Mouse (Mus musculus) large intestine, adult 2 months (tissue): ENCODE results near the gene Hspa12b. TPM values are rescaled to one million over a fixed set of nuclear protein-coding genes. Genes with fewer than 3 reads are reported as not detected.
A peak's percentile ranks its signal among the peaks of the same experiment; 100 is the strongest.

Experiments used
- DNase-seq: peaks from one replicate; pipeline ENCODE4 v3.0.0-alpha.2; 2012; ENCODE audit warnings: low read depth, low spot score
- WGBS: fragments of 180-500 bp; shearing (Covaris S2); methylation state at CpG from one replicate; pipeline ENCODE4 v1.1.7; 2018; 5-methylcytosine and 5-hydroxymethylcytosine counted together
- polyA plus RNA-seq: library from polyadenylated mRNA; depleted of rRNA; stranded (reverse); fragments of >200 nt; gene quantifications from 2 replicates; pipeline ENCODE4 v1.2.3, GENCODE M21; 2012

Hspa12b gene
- polyA plus RNA-seq, 1 experiment, result 2.0 TPM

DNA sequence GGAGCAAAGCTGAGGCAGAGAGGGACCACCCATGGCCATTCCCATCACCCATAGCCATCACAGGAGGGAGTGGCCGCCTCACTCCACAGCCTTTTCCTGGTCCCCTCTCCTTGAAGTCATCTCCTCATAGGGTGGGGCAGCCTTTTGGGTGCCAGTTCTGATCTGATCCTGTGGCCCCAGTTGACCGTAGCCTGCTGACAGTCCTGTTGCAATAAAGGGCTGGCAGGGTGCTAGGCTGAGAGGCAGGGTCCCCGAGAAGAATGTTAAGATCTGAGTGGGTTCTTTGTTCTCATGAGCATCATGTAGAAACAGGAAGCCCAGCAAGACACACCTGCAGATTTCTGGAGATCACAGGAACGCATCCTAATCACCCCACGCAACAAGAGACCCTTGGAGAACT lies 1.1 kb downstream of the Hspa12b start:
- no peak for DNase-seq
- 75% methylated on average over 5 of the region's 5 CpGs for WGBS

DNA sequence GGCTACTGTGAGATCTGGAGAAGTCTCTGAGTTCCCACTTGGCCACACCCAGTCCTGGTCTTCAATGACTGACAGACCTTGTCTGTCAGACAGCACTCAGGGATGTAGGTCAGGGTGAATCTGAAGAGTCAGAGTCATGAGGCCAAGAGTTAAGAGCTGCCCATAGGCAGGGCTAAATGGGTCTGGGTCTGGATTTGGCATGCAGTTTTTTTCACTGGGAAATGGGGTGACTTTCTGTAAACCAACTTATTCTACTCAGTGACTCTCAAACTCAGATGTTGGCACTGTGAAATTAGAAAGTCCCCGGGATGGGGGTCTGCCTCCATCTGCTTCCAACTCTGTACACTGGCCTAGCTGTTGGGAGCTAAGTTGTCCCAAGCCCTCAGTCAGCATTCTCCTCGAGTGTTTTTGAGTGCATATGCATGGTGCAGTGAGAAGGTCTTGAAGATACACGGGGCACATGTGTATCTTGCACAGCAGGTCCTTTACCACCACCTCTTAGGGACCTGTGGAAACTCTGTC lies 1.6 kb downstream of the Hspa12b start:
- WGBS, result 74% methylated on average over 3 of the region's 3 CpGs

DNA sequence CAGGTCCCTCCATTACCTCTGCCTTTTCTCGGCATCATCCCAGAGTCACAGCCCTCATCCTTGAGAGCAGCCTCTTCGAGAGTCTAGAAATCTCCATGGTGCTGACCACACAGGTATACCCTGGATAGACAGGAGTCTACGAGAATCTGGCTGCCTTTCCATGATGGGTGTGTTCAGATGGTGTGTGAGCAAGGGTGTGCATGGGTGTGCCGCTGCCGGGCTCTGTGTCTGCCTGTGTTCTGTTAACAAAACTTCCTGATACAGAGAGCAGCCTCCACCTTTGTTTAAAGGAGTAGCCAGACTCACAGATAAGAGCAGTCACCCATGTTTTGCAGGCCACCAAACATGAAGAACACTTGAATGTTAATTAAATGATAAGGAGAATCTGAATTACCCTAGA lies 2.8 kb downstream of the Hspa12b start:
- DNase-seq, result peak; percentile 58
- 29% methylated on average over 5 of the region's 5 CpGs for WGBS

More for the DNA sequence above, 1.6 kb downstream of the Hspa12b start:
- DNase-seq, result no peak

DNA sequence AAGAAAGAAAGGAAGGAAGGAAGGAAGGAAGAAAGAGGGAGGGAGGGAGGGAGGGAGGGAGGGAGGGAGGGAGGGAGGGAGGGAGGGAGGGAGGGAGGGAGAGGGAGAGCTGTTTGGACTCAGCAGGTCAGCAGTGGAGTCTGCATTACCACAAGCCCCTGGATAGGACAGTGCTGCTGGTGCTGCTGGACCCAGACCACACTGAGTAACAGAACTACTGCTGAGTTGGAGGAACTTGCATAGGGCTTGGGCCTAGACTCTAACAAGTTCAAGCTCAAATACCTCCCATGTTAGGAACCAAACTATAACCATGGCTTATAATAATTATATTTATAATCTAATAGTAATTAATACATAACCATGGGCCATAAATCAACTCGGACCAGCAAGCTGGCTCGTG lies 3.8 kb downstream of the Hspa12b start:
- WGBS, result 91% methylated on average over 2 of the region's 2 CpGs
- no peak for DNase-seq

DNA sequence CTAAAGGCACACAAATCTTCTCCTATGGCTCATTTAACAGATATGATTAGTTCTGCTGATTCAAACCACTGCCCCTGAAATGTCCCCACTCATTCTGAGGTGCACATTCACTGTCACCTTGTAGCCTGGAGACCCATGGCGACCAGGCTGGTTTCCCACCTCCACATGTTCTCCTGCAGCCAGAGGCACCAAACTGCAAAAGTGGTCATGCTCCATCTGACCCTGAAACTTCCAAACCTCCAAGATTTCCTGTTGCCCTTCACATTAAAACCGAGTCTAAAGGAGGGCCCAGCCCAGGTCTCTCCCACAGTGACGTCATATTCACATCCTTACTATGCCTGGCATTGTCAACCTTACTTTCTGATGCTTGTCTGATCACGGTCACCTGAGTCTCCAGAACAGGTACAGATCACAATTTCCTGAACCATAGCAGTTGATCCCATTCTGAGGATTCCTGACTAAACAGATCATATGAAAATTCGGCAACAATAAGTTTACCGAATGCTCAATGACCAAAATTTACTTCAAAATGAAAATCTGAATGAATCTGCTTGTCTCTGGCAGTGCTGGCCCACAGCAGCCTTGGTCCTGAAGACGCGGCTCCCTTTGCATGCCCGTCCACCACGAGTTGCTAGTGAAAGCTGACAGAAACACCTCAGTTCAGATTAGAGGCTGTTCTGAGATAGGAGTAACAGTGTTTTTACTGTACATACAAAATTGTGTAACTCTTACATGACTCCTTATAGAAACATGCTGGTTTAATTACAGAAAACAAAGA lies 5.2 kb downstream of the Hspa12b start:
- DNase-seq, result no peak
- WGBS, result 79% methylated on average over 10 of the region's 10 CpGs

DNA sequence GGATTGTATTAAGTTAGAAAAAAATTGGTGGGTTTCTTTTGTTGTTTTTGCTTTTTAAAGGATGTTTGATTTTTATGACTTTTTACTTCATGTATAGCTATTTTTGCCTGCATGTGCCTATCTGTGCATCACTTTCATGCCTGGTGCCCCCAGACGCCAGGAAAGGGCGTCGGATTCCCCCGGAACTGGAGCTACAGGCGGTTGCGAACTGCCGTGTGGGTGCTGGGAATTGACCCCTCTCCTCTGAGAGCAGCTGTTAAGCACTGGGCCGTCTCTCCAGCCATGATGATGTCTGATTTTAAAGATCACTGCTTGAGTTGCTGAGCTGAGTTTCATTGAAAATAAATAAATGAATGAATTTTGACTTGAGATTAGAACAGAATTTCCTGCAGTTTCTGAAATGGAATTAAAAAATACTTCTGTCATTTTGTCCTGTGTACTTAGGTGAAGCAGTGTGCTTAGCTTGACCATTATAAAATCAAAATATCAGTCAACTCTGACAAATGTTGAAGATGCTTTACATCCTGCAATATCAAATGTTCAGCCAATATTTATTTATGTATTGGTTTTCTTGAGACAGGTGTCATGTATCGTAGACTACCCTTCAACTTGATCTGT lies 6.0 kb downstream of the Hspa12b start, which contains the start of gene Gm11037:
Gene Gm11037, plus strand, starts transcription at position 568 of the 618 bp plus-strand sequence.
- 89% methylated on average over 9 of the region's 9 CpGs for WGBS
- no peak for DNase-seq

DNA sequence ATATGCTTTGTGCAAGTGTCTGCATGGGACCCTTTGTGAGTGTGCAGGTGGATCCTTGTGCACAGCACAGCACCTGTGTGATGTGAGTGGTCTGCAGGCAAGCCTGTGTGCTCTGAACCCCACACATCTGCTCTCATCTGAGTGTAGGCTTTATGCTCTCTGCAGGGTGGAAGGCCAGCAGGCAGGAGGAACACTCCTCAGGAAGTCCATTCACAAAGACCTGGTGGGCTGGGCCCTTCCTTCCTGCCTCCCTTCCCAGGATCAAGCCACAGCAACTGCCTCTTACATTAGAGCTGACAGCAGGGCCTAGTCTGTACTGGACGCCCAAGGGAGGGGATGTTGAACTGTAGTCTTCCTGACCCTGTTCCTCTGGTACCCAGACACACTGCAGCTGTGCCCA lies 7.3 kb downstream of the Hspa12b start:
- DNase-seq, result no peak
- 65% methylated on average over 1 of the region's 1 CpGs for WGBS

DNA sequence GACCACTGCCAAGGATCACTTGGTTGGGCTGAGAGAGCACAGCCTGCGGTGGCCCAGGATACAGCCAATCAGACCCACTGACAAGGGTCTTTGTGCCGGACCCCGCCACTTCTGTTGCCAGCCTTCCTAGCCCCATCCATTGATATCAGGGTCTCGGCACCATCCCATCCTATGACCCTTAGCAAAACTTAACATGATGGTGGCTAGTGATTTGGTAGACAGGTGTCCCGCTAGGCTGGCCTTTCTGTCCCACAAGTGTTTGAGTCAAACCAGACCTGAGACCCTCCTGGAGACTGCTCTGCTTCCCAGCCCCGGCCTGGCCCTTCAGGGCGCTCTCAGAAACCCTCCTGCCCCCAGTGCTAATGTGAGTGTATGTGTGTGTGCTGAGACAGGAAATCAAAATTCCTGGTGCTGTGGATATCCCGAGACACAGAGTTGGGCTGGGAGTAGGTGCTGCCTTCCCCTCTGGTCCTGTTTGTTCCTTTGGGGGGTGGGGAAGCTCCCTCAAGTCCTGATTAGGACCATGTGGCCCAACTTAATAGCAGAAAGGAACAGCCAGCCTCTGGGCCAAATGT lies 7.8 kb downstream of the Hspa12b start:
- no peak for DNase-seq
- 85% methylated on average over 8 of the region's 8 CpGs for WGBS

DNA sequence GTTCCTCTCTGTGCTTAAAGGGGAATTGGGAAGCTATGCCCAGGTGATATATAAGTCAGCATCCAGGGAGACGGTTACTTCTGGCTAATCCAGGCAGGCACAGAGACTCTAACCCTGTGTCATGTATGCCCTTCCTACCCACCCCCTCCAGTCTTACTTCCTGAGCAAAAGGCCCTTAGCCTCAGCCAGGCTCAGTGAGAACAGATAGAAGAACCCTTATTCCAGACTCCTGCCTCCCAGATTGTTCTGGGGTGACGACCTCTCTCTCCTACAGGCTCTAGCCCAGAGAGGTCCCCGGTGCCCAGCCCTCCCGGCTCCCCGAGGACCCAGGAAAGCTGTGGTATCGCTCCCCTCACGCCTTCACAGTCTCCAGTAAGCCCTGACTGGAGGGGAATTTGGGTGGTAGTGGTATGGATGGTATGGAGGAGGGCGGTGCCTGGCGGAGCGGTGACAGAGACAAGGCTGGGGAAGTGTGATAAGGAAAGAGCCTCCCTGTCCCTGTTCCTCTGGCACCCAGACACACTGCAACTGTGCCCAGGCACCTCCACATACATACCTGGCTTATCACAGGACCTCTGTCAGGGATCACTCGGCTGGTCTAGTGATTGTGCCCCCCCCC lies 8.6 kb downstream of the Hspa12b start:
- DNase-seq, result no peak
- 83% methylated on average over 11 of the region's 11 CpGs for WGBS

DNA sequence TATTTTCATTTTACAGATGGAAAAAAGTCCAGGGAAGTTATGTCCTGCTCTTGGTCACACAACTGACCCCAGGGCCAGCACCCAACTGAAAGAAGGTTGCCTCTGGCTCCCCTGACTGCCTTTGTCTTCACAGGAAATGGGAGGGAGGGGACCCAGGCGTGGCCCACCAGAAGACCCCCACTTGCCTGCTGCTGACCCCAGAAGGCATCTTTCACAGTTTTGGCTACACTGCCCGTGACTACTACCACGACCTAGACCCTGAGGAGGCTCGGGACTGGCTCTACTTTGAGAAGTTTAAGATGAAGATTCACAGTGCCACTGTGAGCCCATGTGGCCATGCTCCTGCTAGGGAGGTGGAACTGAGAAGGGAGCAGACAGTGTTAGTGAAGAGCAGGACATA lies 11.2 kb downstream of the Hspa12b start:
- WGBS, result 92% methylated on average over 4 of the region's 4 CpGs
- DNase-seq, result no peak

DNA sequence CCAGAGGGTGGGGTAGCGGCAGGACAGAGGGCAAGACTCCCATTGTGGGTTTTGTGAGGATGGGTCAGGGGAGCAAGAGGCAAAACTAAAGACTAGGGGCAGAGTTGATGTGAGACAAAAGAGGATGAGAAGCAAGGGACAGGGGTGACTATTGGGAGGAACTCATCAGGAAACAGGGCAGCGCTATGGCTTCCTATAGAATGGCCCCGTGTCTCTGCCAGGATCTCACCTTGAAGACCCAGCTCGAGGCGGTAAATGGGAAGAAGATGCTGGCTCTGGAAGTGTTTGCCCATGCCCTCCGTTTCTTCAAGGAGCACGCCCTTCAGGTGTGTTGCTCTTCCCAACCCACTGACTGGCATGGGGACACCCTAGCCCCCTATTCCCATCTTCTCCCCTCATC lies 11.7 kb downstream of the Hspa12b start:
- 84% methylated on average over 7 of the region's 7 CpGs for WGBS
- no peak for DNase-seq

DNA sequence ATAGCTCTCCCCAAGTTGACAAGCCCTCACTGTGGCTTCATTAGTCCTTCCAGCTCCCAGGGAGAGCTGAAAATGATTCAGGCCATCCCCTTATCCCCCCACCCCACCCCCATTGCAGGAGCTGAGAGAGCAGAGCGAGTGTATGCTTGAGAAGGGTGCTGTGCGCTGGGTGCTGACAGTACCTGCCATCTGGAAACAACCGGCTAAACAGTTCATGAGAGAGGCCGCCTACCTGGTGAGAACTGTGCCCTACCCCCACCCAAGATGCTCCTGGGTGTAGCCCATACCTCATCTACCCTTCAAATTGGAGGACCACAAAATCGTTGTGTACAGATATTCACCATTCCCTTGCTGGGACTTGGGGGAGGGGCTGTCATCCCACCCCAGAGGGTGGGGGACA lies 12.2 kb downstream of the Hspa12b start:
- no peak for DNase-seq
- WGBS, result 90% methylated on average over 5 of the region's 5 CpGs

DNA sequence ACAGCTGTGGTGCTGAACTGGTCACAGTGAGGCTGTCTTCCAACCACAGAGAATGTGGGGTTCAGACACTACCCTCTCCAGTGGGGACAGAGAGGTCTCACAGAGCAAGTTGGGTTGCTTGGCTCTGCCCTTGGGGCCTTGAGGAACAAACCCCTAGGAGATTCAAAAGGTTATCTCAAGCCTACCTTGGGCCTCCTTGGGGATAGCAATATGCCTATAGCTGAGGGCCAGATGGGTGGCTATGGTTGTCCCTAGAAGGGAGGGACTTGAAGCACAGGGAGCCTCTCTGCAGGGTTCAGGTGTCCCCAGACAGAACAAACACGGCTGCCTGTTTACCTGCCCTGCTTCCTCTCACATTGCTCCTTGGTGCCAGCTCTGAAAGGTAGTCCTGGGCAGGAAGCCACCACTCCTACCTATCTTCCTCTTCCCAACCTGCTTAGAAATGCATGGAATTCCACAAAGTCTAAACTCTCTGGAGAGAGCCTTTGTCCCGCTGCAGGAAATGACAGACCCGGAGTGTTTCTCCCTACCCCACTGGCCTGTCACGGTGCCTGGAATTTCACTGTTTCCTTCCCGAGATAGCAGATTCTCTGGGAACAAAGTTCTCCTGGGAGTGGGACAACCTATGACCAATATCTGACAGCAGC lies 12.9 kb downstream of the Hspa12b start:
- no peak for DNase-seq
- 21% methylated on average over 5 of the region's 5 CpGs for WGBS

DNA sequence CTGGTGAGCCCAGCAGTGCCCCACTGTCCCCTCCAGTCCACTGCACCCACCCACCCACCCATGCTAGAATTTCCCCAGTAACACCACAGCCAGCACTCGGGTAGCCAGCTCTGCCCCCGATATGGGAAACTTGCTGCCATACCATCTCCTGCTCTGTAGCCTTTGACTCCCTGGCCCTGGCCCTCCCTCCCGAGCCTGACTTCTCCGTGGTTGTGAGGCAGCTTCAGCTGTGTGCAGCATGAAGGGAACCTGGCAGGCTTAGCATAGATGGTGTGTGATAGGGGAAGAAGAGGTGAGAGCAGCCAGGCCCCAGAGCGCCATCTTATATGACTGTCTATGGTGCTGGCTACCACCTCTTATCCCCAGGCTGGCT lies 13.4 kb downstream of the Hspa12b start:
- no peak for DNase-seq
- 68% methylated on average over 5 of the region's 5 CpGs for WGBS

DNA sequence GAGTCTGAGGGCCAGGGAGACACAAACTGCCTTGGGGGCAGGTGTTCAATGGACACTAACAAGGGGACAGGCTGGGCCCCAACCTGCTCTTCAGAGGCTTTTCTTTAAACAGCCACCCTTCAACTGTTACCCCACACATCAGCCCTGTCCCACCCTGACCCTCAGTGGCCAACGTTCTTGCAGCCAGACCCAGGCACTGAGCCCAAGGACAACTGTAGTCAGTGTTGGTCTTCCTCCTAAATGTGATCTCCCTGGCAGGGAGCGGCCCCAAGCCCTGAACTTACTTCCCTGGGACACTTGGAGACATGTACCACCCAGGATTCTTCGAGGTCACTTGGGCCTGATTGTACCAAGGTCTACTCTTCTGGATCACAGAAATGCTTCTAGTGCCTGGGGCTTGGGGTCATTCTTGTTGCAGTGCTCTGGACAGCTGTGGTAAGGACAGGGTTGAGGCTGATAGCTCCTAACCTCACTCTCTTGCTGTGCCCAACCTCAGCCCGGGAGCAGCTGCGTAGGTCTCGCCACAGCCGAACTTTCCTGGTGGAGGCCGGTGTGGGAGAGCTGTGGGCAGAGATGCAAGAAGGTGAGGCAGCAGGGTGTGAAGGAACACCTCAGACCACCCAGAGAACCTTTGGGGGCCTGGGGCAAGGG lies 14.4 kb downstream of the Hspa12b start:
- 84% methylated on average over 8 of the region's 8 CpGs for WGBS
- no peak for DNase-seq

DNA sequence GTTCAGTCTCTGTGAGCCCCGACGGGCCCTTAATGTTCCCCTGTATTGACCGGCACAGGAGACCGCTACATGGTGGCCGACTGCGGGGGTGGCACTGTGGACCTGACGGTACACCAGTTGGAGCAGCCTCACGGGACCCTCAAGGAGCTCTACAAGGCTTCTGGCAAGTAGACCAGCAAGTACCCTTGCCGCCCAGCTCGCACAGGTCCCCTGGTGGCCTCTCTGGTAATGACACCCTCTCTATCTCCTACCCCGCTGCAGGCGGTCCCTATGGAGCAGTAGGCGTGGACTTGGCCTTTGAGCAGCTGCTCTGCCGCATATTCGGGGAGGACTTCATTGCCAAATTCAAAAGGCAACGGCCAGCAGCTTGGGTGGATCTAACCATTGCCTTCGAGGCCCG lies 15.5 kb downstream of the Hspa12b start:
- WGBS, result 33% methylated on average over 18 of the region's 18 CpGs
- DNase-seq, result no peak

DNA sequence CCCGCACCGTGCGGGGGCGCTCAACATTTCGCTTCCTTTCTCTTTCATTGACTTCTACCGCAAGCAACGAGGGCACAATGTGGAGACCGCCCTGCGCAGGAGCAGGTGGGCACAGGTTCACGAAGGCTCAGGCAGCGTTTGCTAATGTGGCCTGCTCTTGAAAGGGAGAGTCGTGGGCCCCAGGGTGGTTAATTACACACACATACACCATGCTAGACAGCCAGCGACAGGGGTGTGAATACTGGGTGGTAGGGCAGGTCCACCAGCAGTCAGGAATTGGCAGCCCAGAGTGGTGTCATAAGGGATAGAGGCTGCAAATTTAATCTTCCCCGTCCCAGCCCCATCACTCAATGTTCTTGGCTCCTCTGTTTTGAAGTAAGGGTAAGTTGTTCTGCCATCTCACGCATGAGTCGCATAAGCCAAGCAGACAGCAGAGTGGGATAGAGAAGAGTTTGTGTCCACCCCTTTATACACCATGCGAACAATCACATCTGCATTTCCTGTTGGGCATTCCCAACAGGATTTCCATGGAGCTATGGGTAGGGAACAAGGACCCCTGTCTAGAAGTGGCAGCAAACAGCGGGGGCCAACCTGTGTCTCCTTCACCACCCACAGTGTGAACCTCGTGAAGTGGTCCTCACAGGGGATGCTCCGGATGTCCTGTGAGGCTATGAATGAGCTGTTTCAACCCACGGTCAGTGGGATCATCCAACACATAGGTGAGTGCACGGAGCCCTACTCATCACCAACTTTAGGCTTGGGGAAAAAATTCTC lies 16.1 kb downstream of the Hspa12b start:
- 70% methylated on average over 22 of the region's 22 CpGs for WGBS
- DNase-seq, result no peak

DNA sequence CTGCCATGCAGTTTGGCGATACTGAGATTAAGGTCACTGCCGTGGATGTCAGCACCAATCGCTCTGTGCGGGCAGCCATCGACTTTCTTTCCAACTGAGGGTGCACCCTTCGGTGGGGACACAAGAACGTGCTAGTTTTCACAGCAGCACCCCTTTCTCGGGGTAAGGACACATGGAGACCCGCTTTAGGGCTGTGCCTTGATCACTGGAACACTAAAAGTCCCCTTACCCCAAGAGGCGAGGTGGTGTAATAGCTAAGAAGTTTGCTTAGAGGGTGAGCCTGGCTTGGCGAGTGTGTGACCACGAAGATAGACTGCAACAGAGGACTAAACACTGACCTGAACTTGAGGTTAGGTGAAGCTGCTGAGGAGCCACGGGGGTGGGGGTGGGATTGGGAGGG lies 18.0 kb downstream of the Hspa12b start:
- WGBS, result 79% methylated on average over 13 of the region's 13 CpGs
- DNase-seq, result no peak

DNA sequence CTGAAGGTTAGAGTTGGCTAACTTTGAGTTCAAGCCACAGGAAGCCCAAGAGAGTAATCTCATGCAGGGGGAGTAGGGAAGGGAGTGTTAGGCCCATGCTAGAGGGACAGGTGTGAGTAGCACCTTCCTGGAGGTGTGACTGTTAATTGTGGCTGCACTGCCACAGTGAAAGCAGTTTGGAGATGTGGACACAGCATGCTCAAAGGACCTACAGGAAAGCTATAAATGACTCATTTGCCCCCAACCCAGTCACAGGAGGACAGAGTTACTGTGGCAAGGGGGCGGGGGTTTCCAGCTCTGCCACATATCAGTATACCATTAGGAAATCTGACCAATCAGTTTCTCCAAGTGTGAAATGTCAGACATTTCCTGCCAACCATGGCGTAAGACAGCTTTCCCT lies 18.5 kb downstream of the Hspa12b start:
- 90% methylated on average over 2 of the region's 2 CpGs for WGBS
- DNase-seq, result no peak
